ENCODE assay signal across 27 mouse cellular contexts in the genomic region with DNA sequence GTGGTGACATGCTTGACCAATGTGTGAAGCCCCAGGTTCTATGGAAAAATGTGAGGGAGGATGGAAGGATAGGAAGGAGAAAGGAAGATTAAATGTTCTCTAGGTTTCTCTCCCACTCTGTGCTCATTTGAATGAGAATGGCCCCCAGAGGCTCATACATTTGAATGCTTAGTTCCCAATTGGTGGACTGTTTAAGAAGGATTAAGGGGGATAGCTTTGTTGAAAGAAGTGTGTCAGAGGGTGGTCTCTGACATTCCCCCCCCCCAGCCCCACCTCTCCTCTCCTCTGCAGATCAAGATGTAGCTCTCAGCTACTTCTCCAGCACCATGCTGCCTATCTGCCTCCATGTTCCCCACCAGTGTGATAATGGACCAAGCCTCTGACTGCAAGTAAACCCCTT.
DNase-seq lines count a peak whose midpoint lies in the region; ATAC-seq and TF ChIP-seq lines count a peak whose summit lies in the region.
"Had no signal": no experiment of that assay in that cellular context is flagged by ENCODE, and none has a peak within 500 bp of the region (broad histone marks: within the 10 kb centered on the region; RNA-seq: fewer than 3 reads in every experiment).

No protein-coding gene starts in this region.

- H3K27me3 ChIP-seq in forebrain, embryonic 14.5 days (replicated peaks; ENCODE audit: control insufficient read depth, insufficient read depth, low read length) = no peaks in the 10 kb centered on the region
- H3K27me3 ChIP-seq in forebrain, embryonic 15.5 days = no peaks in the 10 kb centered on the region
- H3K27me3 ChIP-seq in midbrain, embryonic 12.5 days = peaks cover 8% of the 10 kb centered on the region; the same call in 1 of the 2 replicates
- H3K27me3 ChIP-seq in midbrain, postnatal 0 days (ENCODE audit: insufficient read depth, low read length) = no peaks in the 10 kb centered on the region
- H3K27me3 ChIP-seq in hindbrain, embryonic 10.5 days (ENCODE audit: insufficient read depth, poor library complexity, severe bottlenecking) = no peaks in the 10 kb centered on the region
- H3K27me3 ChIP-seq: CH12.LX; forebrain, embryonic 13.5 days; heart, embryonic 12.5 days; heart, embryonic 15.5 days had no signal

- no peak overlapping the region for H3K4me2 ChIP-seq in forebrain, embryonic 14.5 days (ENCODE audit: low read length)
- no peak overlapping the region for H3K4me2 ChIP-seq in forebrain, embryonic 15.5 days (replicated peaks)
- H3K4me2 ChIP-seq in midbrain, embryonic 12.5 days (replicated peaks) = no peak overlapping the region
- H3K4me2 ChIP-seq in midbrain, postnatal 0 days (ENCODE audit: low read depth, low read length, poor library complexity, severe bottlenecking) = no peak overlapping the region
- H3K4me2 ChIP-seq: forebrain, embryonic 13.5 days; heart, embryonic 12.5 days; heart, embryonic 15.5 days; hindbrain, embryonic 14.5 days had no signal

- peak; percentile 8 for DNase-seq in forebrain, embryonic 14.5 days (ENCODE audit: low spot score)
- no peak for DNase-seq in midbrain, postnatal 0 days (ENCODE audit: low spot score)
- DNase-seq in R1 (ENCODE audit: low read depth, low spot score) = peak; percentile 56
- DNase-seq in right cerebral cortex, postnatal 10 days (ENCODE audit: low spot score in 2 of 2) = no peak
- DNase-seq in hindbrain, embryonic 10.5 days (ENCODE audit: low spot score) = no peak
- DNase-seq: adrenal gland, postnatal 10 days; adrenal gland, postnatal 36 days; B cell, adult 2 months; cerebellum, adult 11 months; cerebellum, adult 2 months; cerebellum, adult 9-11 months; cerebellum, postnatal 25 days; embryo, embryonic 11 days; gastrocnemius, postnatal 25 days; heart, adult 18-20 months; heart, postnatal 10 days; heart, postnatal 36 days had no signal

- no peaks in the 10 kb centered on the region for H3K9me3 ChIP-seq in forebrain, embryonic 14.5 days (replicated peaks; ENCODE audit: control insufficient read depth, low read length)
- H3K9me3 ChIP-seq in forebrain, embryonic 15.5 days = no peaks in the 10 kb centered on the region
- H3K9me3 ChIP-seq in midbrain, embryonic 12.5 days = no peaks in the 10 kb centered on the region
- H3K9me3 ChIP-seq in midbrain, postnatal 0 days (ENCODE audit: low read length) = no peaks in the 10 kb centered on the region
- no peaks in the 10 kb centered on the region for H3K9me3 ChIP-seq in hindbrain, embryonic 10.5 days
- H3K9me3 ChIP-seq: forebrain, embryonic 10.5 days; forebrain, embryonic 13.5 days; heart, embryonic 12.5 days; heart, embryonic 15.5 days had no signal

- H3K4me1 ChIP-seq in forebrain, embryonic 14.5 days (ENCODE audit: control insufficient read depth, insufficient read depth, low read length) = no peaks in the 10 kb centered on the region
- peaks cover 12% of the 10 kb centered on the region; the same call in 1 of the 2 replicates for H3K4me1 ChIP-seq in forebrain, embryonic 15.5 days
- peaks cover 10% of the 10 kb centered on the region for H3K4me1 ChIP-seq in midbrain, embryonic 12.5 days
- H3K4me1 ChIP-seq in midbrain, postnatal 0 days (ENCODE audit: insufficient read depth, low read length) = no peaks in the 10 kb centered on the region
- no peaks in the 10 kb centered on the region for H3K4me1 ChIP-seq in hindbrain, embryonic 10.5 days (replicated peaks)
- H3K4me1 ChIP-seq: heart, embryonic 12.5 days; heart, embryonic 15.5 days had no signal

- no peak for TF ChIP-seq CTCF in midbrain, postnatal 0 days (IDR thresholded peaks at IDR 0.05)

- H3K36me3 ChIP-seq in forebrain, embryonic 14.5 days (ENCODE audit: control insufficient read depth, insufficient read depth, low read length) = no peaks in the 10 kb centered on the region
- no peaks in the 10 kb centered on the region for H3K36me3 ChIP-seq in forebrain, embryonic 15.5 days
- H3K36me3 ChIP-seq in midbrain, embryonic 12.5 days = no peaks in the 10 kb centered on the region
- no peaks in the 10 kb centered on the region for H3K36me3 ChIP-seq in midbrain, postnatal 0 days (ENCODE audit: insufficient read depth, low read length)
- H3K36me3 ChIP-seq in hindbrain, embryonic 10.5 days = no peaks in the 10 kb centered on the region
- H3K36me3 ChIP-seq: forebrain, embryonic 10.5 days; heart, embryonic 12.5 days; heart, embryonic 15.5 days had no signal

- no peak overlapping the region for H3K4me3 ChIP-seq in forebrain, embryonic 14.5 days (ENCODE audit: low read depth, low read length)
- no peak overlapping the region for H3K4me3 ChIP-seq in forebrain, embryonic 15.5 days
- no peak overlapping the region for H3K4me3 ChIP-seq in midbrain, embryonic 12.5 days
- no peak overlapping the region for H3K4me3 ChIP-seq in midbrain, postnatal 0 days (ENCODE audit: low read depth, low read length)
- H3K4me3 ChIP-seq in hindbrain, embryonic 10.5 days = no peak overlapping the region
- H3K4me3 ChIP-seq: forebrain, embryonic 10.5 days; forebrain, embryonic 13.5 days; heart, embryonic 12.5 days; heart, embryonic 15.5 days had no signal

- H3K9ac ChIP-seq in forebrain, embryonic 14.5 days (ENCODE audit: low read length) = no peak overlapping the region
- no peak overlapping the region for H3K9ac ChIP-seq in forebrain, embryonic 15.5 days (replicated peaks)
- no peak overlapping the region for H3K9ac ChIP-seq in midbrain, embryonic 12.5 days (replicated peaks)
- H3K9ac ChIP-seq in midbrain, postnatal 0 days (replicated peaks; ENCODE audit: low read length, poor library complexity, severe bottlenecking) = no peak overlapping the region
- H3K9ac ChIP-seq: forebrain, embryonic 13.5 days; heart, embryonic 12.5 days; heart, embryonic 15.5 days; hindbrain, embryonic 14.5 days had no signal

- ATAC-seq in forebrain, embryonic 14.5 days = no peak
- ATAC-seq in forebrain, embryonic 15.5 days (replicated peaks) = no peak
- ATAC-seq in midbrain, embryonic 12.5 days (ENCODE audit: low FRiP score, low read depth) = peak; percentile 72; the same call in 1 of the 2 replicates
- no peak for ATAC-seq in midbrain, postnatal 0 days (ENCODE audit: low FRiP score)
- ATAC-seq: forebrain, embryonic 13.5 days; hindbrain, postnatal 0 days; inflammation-experienced regulatory T-cells, adult 6 months had no signal

- H3K27ac ChIP-seq in forebrain, embryonic 14.5 days (ENCODE audit: low read depth, low read length) = no peak overlapping the region
- no peak overlapping the region for H3K27ac ChIP-seq in forebrain, embryonic 15.5 days (replicated peaks)
- H3K27ac ChIP-seq in midbrain, embryonic 12.5 days (replicated peaks) = no peak overlapping the region
- H3K27ac ChIP-seq in midbrain, postnatal 0 days (ENCODE audit: low read depth, low read length) = no peak overlapping the region
- H3K27ac ChIP-seq in hindbrain, embryonic 10.5 days = no peak overlapping the region
- H3K27ac ChIP-seq: forebrain, embryonic 10.5 days; forebrain, embryonic 13.5 days; heart, embryonic 15.5 days; hindbrain, embryonic 14.5 days; hindbrain, postnatal 0 days had no signal

Comparison
In these comparisons a context has a peak if more than half of its experiments do, and no peak if none do; other contexts are left out.
1. DNase-seq: peak in forebrain, embryonic 14.5 days (single experiment) and R1 (single experiment); none in midbrain, postnatal 0 days (single experiment), right cerebral cortex, postnatal 10 days (0 of 2) and hindbrain, embryonic 10.5 days (single experiment).